Mouse (Mus musculus): ENCODE measurements around the gene Padi6.

The Padi6 gene

GRCm38 (mm10) chr4:140703636-140704035 lies 38.8 kb downstream of the Padi6 start:
- no peak for DNase-seq

DNA sequence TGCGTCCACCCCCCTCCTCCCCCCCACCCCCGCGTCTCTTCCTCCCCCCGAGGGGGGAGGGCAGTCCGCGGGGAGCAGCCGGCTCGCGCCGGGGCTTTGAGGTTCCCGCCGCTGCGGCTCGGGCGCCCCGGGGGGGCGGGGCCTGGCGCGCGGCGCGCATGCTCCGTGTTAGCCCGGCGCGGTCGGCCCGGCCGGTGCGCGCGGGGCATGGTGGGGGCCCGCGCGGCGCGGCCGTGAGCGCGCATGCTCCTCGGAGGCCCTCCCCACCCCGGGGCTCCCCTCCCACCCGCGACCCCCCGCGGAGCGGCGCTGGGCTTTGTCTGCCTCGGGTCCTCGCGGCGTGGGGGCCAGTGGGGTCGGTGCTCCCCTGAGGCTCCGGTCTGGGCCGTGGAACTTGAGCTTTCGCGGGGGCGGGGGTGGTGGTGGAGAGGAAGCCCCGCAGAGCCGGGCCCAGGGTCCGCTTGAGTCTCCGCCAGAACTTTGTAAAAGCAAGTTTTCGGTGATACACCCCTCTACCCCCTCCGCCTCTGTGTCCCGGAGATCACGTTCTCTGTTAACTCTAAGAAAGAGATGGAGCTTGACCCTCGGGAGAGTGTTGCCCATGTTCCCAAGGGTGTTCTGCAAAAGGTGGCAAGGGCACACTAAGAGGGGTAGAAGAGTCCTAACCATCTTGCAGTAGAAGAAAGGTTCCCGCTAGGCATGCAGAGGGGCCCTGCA lies 39.7 kb downstream of the Padi6 start:
- DNase-seq, result peak; percentile 77 to 87

DNA sequence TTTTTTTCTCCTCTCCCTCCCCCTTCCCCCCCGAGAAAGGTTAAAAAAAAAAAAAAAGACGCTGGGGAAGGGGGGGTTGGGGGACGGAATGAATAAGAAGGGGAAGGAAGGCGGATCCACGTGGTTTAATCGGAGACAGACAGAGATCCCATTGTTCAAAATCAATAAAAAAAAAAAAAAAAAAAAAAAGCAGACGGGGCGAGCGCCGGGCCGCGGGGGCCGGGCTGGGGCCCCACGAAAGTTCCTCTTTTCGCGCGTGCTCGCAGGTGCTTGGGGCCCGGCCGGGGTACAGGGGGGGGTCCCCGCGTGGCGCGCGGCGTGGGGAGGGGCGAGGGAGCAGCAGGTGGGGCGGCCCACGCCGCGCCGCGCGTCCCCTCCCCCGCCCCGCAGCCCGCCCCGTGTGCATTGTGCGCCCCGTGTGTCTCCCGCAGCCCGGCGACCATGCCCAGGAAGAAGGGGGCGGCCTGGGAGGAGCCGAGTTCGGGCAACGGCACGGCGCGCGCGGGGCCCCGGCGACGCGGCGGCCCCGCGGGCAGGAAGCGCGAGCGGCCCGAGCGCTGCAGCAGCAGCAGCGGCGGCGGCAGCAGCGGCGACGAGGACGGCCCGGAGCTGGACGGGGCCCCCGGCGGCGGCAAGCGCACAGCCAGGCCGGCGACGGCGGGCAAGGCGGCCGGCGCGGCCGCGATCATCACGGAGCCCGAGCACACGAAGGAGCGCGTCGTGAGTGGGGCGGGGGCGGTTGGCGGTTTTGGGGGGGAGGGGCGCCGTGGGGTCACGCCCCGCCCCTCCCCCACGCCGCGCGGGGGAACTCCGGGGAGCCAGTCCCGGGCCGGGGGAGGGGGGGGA lies 40.5 kb downstream of the Padi6 start:
- peak; percentile 24 to 27 for DNase-seq

GRCm38 (mm10) chr4:140701049-140701715 lies 41.3 kb downstream of the Padi6 start:
- DNase-seq, result peak; percentile 77 to 85

- no peak for DNase-seq
Measured at GRCm38 (mm10) chr4:140700269-140701018, 42.0 kb downstream of the Padi6 start, which contains the start of gene Rcc2. Rcc2 (plus strand) TSS chr4:140700541.

GRCm38 (mm10) chr4:140699441-140700127 lies 42.9 kb downstream of the Padi6 start:
- peak; percentile 62 to 69 for DNase-seq

DNA sequence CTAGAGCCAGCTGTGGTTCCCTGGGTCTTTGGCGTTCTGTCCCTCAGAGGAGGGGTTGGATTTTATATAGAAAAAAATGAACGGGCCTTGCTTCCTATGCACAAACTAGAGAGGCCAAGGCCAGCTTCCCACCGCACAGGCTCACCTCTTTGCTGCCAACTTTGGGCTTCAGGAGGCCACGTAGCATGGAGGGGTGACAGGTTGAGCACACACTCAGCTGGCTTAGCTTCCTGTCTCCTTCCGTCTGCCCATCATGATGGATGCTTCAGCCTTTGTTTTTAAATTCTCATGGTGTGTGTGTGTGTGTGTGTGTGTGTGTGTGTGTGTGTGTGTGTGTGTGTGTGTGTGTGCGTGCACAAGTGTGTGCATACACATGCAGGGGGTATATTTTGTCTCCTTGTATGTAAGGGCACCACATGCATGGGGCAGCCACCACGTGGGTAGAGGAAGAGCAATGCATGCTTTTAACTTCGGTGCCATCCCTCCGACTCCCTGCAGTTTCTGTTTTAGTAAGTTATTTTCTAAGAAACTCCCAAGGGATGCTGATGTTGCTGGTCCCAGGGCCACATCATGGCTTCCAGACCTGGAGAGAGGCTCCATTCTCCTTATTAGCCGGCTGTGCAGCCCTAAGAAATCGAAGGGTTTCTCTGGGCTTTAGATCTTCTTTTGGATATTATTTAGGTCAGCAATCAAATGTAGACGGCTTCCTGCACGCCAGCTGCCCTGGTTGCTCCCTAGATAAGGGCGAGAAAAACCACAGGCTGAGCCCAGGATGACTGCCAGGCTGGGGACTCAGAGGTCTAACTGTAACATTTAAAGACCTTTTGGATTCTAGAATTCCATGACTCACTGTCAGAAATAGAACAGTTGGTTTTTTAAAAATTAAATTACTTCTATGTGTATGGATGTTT lies 46.5 kb downstream of the Padi6 start:
- DNase-seq, result no peak

- no peak for DNase-seq
Measured at GRCm38 (mm10) chr4:140695146-140695545, 47.3 kb downstream of the Padi6 start.

GRCm38 (mm10) chr4:140694551-140695060 lies 47.8 kb downstream of the Padi6 start:
- DNase-seq, result no peak

GRCm38 (mm10) chr4:140693513-140693912 lies 48.9 kb downstream of the Padi6 start:
- DNase-seq, result no peak

- DNase-seq, result no peak
Measured at GRCm38 (mm10) chr4:140691481-140691880, 51.0 kb downstream of the Padi6 start.

DNA sequence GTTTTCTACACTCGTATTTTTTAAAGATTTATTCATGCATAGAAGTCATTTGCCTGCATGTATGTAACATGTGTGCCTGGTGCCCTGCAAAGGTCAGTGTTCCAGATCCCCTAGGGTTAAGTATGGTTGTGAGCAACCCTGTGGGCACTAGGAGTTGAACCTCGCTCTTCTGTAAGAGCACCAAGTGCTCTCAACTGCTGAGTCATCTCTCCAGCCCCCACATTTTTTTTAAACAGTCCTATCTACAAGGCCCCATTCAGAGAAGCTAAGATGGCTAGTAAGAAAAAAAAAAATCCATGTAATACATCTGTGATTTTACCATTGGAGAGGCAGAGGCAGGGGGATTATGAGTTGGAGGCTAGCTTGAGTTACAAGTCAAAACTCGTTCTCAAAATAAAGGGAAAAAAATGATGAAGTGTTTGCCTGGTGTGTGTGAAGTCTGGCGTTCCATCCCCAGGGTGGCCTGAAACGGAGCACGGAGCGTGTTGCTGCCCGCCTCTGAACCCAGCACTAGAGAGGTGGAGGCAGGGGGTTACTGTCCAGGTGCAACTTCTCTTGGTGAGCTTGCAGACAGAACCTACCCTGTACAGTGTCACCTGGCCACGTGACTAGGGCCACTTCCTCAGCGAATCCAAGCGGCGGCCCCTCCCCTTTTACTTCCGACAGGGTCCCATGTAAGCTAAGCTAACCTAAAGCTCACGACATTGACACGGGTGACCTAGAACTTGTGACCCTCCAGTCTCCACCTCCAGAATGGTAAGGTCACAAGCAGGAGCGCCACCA lies 52.4 kb downstream of the Padi6 start:
- no peak for DNase-seq

DNA sequence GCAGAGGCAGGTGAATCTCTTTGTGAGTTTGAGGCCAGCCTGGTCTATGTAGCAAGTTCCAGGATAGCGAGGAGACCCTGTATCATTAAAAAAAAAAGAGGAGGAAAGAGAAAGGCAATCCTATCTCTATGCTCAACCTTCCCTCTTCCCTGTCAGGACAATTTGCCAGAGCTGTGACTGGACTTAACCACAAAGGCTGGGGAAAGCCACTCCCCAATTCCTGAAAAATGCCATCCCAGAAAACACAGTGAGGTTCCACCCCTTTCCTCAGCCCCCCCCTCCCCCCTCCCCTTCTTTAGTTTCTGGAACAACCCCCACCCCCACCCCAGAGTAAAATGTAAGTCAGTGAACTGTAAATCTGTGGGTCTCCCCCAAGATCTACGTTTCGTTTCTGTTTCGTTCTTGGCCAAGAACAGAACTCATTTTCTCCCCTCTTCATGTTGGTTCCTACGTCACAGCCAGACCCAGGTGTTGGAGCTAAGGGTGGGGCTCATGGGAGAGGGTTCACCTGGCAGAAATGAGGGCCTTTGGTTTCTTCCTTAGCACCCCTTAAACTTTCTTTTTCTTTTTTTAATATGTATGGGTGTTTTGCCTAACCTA lies 53.5 kb downstream of the Padi6 start:
- DNase-seq, result no peak

- DNase-seq, result no peak
Measured at GRCm38 (mm10) chr4:140688044-140688825, 54.2 kb downstream of the Padi6 start.

- DNase-seq, result no peak
Measured at GRCm38 (mm10) chr4:140684881-140685303, 57.6 kb downstream of the Padi6 start.

DNA sequence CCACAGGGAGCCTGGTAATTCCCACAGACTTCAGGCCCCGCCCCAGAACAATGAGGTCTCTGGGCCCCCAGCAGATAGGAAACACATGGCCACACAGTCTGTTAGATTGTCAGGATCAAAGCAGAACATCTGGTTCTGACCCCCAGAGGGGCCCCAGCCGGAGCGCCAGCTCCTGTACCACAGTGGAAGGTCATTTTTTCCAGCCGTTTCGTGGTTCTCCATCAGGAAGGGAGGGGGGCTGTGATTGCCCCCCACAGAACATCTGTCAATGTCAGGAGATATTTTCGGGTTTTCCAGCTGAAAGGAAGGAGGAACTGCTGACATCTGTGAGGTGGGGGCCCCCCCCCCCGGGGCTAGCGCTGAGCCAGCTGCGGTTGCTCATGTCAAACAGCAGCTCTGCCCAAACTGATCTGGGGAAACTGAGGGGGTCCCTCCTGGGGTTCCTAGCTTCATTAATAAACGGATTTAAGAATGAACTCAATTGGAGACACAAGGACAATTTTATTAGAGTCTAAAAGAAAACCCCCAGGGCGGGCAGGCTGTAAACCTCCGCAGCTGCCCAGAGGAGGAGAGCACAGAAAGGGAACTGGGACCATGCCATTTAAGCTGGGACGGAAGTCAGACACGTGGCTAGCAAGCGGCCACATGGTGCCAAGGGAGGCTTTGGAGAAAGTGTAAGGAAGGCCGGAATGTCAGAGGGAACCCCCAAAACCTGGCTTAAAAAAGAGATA lies 58.1 kb downstream of the Padi6 start:
- DNase-seq, result no peak

- no peak for DNase-seq
Measured at GRCm38 (mm10) chr4:140683608-140684007, 58.8 kb downstream of the Padi6 start.

Data from cerebellum, postnatal 36 days (tissue).